Mouse (Mus musculus) lung, embryonic 14.5 days (tissue): Measurements from ENCODE around the gene Tmem182. TPM values are rescaled to one million over a fixed set of nuclear protein-coding genes. Genes with fewer than 3 reads are reported as not detected.

ENCODE experiments used
- ATAC-seq: fragments of 200-750 bp; cut with Nextera tagmentation; 2 replicates; pipeline ENCODE4 v1.8.0; 2017; ENCODE audit warnings: mild to moderate bottlenecking, moderate TSS enrichment, moderate library complexity; ENCODE audit not compliant: insufficient read depth
- DNase-seq: peaks from one replicate; pipeline ENCODE4 v3.0.0-alpha.2; 2015
- H3K27ac ChIP-seq: fragments of 300-500 bp; sonication (generic); 2 replicates; pipeline ENCODE4 v1.5.1; 2014; ENCODE audit warnings: low read depth, mild to moderate bottlenecking, moderate library complexity
- H3K27me3 ChIP-seq: fragments of 300-500 bp; sonication (generic); 2 replicates; pipeline ENCODE4 v1.6.1; 2014; ENCODE audit warnings: low read length, control low read depth; ENCODE audit not compliant: insufficient read depth
- H3K36me3 ChIP-seq: fragments of 300-500 bp; sonication (generic); 2 replicates; pipeline ENCODE4 v1.6.1; 2014; ENCODE audit warnings: control low read depth; ENCODE audit not compliant: insufficient read depth
- H3K4me1 ChIP-seq: fragments of 300-500 bp; sonication (generic); 2 replicates; pipeline ENCODE4 v1.6.1; 2014; ENCODE audit warnings: antibody characterized with exemption, control low read depth; ENCODE audit not compliant: insufficient read depth
- H3K4me2 ChIP-seq: fragments of 300-500 bp; sonication (generic); 2 replicates; pipeline ENCODE4 v1.6.1; 2014; ENCODE audit warnings: mild to moderate bottlenecking
- H3K4me3 ChIP-seq: fragments of 300-500 bp; sonication (generic); 2 replicates; pipeline ENCODE4 v1.5.1; 2014; ENCODE audit warnings: low read depth, low read length
- H3K9ac ChIP-seq: fragments of 300-500 bp; sonication (generic); 2 replicates; pipeline ENCODE4 v1.6.1; 2014
- H3K9me3 ChIP-seq: fragments of 300-500 bp; sonication (generic); 2 replicates; pipeline ENCODE4 v1.6.1; 2016; ENCODE audit warnings: low read depth, low read length, control low read depth
- CTCF ChIP-seq: IDR thresholded peaks from 2 replicates; pipeline ENCODE4 v1.5.1; 2016; ENCODE audit warnings: antibody characterized with exemption, low read depth
- WGBS: fragments of 180-500 bp; shearing (Covaris S2); extraction: QIAGEN DNeasy Blood & Tissue Kit; methylation state at CpG from one replicate; pipeline ENCODE4 v1.1.7; 2014; 5-methylcytosine and 5-hydroxymethylcytosine counted together
- polyA plus RNA-seq: library from polyadenylated mRNA; unstranded; fragments of >200 nt; fragmentation: Nextera tagmentation; extraction: Ambion mirVana; gene quantifications from 2 replicates; pipeline ENCODE4 v1.2.1, GENCODE M21; 2014

Gene Tmem182
- polyA plus RNA-seq, 1 experiment from 2014 or later = 0.25 TPM

DNA sequence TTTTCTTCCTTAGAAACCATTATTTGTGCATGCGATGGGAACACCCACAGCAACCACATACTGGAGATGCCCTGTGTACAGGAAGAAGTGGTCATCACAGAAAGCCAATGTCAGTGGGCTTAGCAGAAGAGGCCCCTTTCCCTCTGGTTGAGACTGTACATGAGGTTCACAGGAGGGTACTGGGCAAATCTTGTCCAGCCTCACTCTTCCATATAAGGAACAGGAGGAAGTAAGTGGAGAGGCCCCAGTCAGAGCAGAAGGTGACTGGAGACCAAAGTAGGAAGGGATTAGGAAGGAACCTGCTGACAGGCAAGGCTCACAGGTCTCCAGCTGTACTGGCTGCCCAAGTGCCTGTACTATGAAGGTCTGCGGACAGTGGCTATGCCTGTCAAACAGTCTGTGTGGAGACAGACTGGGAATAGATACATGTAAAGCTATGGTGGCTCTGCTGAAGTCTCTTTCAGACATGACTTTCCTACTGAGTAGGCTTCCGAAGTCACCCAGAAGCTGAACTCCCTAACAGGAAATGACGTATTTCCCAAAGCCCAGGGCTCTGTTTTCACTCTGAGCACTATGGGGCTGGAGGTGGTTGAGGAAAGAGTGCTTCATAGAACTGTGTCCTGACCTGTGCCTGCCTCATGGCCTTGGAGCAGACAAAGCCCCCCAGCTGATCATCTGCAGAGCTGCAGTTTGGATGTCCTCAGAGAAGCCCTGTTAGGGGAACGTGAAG is 35.8 kb downstream of the Tmem182 start:
- DNase-seq = no peak
- H3K9me3 ChIP-seq = no peaks in the 10 kb centered on the region
- WGBS = 73% methylated on average over 5 of the region's 5 CpGs
- no peaks in the 10 kb centered on the region for H3K4me1 ChIP-seq
- no peak overlapping the region for H3K27ac ChIP-seq
- TF ChIP-seq CTCF = no peak
- H3K9ac ChIP-seq = no peak overlapping the region
- no peak overlapping the region for H3K4me2 ChIP-seq
- no peaks in the 10 kb centered on the region for H3K27me3 ChIP-seq
- no peak for ATAC-seq
- no peaks in the 10 kb centered on the region for H3K36me3 ChIP-seq
- no peak overlapping the region for H3K4me3 ChIP-seq

DNA sequence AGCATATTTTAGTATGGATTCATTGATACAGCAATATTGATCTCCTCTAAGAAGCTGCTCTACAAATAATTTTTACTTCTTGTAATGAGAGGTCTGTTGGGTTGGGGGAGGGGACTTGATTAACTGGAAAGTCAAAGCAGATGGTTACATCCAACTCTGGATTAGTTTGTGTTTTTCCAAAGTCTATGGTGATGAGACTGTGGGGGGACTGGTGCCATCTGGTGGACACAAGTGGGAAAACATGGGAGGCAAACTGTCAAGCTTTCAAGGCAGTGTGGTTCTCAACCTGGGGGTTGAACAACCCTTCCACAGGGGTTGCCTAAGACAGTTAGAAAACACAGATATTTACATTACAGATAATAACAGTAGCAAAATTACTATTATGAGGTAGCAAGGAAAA is 39.2 kb downstream of the Tmem182 start:
- no peaks in the 10 kb centered on the region for H3K36me3 ChIP-seq
- DNase-seq (peak; percentile 77), ATAC-seq (peak; percentile 44; the same call in 1 of the 2 replicates)
- peak; percentile 87 for TF ChIP-seq CTCF
- H3K4me1 ChIP-seq = no peaks in the 10 kb centered on the region
- H3K4me3 ChIP-seq = no peak overlapping the region
- no peak overlapping the region for H3K4me2 ChIP-seq
- no peaks in the 10 kb centered on the region for H3K27me3 ChIP-seq
- no peak overlapping the region for H3K27ac ChIP-seq
- no peaks in the 10 kb centered on the region for H3K9me3 ChIP-seq
- no peak overlapping the region for H3K9ac ChIP-seq

DNA sequence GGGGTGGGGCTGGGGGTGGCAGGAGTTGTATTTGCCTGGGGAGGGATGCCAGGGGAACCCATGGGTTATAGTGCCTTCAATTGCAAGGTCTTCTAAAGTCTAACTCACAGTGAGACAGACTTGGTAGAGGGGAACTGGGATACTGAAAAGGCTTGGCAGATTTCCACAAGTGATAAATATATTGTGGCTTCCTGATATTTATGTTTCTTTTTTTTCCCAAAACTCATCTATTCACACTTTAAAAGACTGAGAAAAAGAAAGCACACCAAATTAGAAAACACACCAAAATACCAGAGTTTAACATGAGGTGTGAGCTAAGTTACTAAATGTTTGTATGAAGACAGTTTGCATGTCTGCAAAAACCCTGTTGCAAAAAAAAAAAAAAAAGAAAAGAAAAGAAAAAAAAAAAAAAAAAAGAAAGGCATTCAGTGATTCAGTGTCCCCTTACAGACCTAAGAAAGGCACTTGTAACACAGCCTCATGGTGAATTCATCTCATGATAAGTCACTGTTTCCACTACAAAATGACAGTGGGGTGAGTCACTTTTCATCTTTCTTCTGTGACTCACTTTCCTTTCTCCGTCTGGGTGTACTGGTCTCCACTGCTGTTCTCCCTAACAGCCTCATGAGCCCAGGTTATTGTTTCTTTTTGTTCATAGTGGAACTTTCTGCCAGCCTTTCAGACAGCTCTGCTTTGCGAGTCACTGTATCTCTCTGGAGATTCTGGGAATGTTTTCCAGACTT is 42.0 kb downstream of the Tmem182 start:
- no peak overlapping the region for H3K4me3 ChIP-seq
- H3K36me3 ChIP-seq = no peaks in the 10 kb centered on the region
- no peak for TF ChIP-seq CTCF
- H3K27me3 ChIP-seq = no peaks in the 10 kb centered on the region
- no peaks in the 10 kb centered on the region for H3K9me3 ChIP-seq
- WGBS = 42% methylated on average over 2 of the region's 2 CpGs
- no peak for DNase-seq
- no peaks in the 10 kb centered on the region for H3K4me1 ChIP-seq
- no peak for ATAC-seq
- H3K27ac ChIP-seq = no peak overlapping the region
- no peak overlapping the region for H3K9ac ChIP-seq
- H3K4me2 ChIP-seq = no peak overlapping the region

DNA sequence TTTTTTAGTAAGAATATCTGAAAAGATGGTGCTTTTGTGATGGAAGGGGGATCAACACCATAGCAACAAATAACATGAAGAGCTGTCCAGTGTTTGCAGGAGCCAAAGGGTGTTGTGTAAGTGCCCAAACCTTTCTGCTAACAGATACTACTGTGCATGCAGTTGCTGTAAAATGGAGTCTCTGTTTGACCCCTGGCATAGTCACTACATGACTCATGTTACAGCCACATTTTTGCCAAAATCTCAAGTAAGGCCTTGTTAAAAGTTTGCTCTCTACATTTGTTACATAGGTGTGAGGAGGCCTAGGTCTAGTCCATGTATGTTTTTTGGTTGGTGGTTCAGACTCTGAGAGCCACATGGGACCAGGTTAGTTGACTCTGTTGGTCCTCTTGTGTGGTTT is 45.9 kb downstream of the Tmem182 start:
- no peak for ATAC-seq
- TF ChIP-seq CTCF = no peak

DNA sequence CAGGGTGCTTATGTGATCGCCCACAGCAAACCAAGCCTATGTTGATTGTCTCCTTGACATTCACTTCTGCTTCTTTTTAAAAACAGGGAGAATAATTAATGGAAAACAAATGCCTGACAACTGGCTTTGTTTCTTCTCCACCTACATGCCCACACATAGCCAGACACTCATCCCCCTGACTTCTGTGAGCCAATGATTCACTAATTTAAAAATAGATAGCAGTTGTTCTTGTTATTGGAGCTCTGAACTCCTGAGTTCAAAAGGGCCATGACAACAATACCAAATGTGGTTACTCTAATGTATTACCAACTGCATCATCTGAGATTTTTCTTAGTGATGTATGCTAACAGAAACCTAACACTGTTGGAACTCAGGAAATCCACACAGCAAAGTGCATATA is 49.9 kb downstream of the Tmem182 start:
- Histone ChIP-seq H3K9me3 (no peaks in the 10 kb centered on the region), H3K4me3 (no peak overlapping the region), H3K4me1 (no peaks in the 10 kb centered on the region), H3K4me2 (no peak overlapping the region), H3K9ac (no peak overlapping the region), H3K27me3 (no peaks in the 10 kb centered on the region), H3K36me3 (no peaks in the 10 kb centered on the region), H3K27ac (no peak overlapping the region)
- no peak for DNase-seq
- no peak for TF ChIP-seq CTCF
- no peak for ATAC-seq
- whole genome bisulfite sequencing = 70% methylated on average over 1 of the region's 1 CpGs

More for the DNA sequence above, 45.9 kb downstream of the Tmem182 start:
- H3K27ac ChIP-seq = no peak overlapping the region
- H3K9ac ChIP-seq = no peak overlapping the region
- no peaks in the 10 kb centered on the region for H3K36me3 ChIP-seq
- no peak for DNase-seq
- no peaks in the 10 kb centered on the region for H3K9me3 ChIP-seq
- H3K27me3 ChIP-seq = no peaks in the 10 kb centered on the region
- no peak overlapping the region for H3K4me3 ChIP-seq
- no peaks in the 10 kb centered on the region for H3K4me1 ChIP-seq
- no peak overlapping the region for H3K4me2 ChIP-seq

DNA sequence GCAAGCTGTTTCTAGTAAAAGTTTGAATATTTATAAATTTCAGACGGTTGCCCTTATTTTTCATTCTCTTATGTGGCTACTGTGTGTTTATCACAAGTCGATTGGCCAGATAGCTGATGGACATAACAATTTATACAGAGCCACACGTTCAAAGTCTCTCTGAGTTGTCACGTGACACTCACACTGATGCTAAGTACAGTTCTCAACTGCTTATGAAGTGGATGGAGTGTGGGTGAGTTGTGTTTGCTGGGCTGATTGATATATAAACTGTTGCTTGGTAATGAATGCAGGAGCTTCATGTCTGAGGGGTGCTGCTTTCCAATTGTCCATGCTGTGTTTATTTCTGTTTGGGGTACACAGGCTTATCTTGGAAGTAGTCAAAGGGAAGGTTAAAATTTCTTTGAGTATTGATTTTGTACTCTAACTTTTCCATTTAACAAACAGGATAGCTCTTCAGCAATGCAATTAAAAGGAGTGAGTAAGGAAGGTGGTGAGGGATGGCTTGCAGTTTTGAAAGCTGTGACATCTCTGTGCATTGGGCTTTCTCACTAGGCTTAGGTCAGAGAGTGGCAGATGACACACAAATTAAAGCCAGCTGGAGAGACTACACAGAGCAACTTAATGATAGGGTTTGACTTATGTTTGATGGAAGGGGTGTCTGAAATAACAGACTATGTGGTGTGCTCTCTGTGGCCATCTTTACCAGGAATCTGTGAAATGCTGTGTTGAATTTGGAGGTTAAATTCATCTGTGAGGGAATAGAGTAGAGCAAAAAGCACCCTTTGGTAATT is 51.6 kb downstream of the Tmem182 start:
- no peak overlapping the region for H3K27ac ChIP-seq
- no peak overlapping the region for H3K4me3 ChIP-seq

DNA sequence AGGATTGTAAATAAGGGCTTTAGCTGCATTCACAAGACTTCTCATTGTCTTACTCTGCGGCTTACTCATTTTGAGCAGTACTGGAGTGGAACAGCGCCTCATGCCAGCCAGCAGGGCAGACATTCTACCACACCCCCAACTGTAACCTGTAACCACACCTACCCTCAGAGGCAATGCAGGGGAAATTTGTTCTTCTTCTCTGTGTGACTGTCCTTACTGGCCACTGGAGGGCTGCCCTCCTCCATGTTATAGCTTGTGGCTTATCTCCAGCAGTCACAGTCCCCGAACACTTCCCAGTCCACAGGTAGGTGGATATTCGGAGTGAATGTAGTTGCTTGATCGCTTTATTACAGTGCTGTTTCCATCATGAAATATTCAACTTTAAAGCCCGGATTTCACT is 59.6 kb downstream of the Tmem182 start:
- no peaks in the 10 kb centered on the region for H3K36me3 ChIP-seq
- 64% methylated on average over 6 of the region's 6 CpGs for WGBS
- no peak for ATAC-seq

More for the DNA sequence above, 51.6 kb downstream of the Tmem182 start:
- no peaks in the 10 kb centered on the region for H3K27me3 ChIP-seq
- H3K9ac ChIP-seq = no peak overlapping the region
- ATAC-seq (peak; percentile 93), DNase-seq (peak; percentile 78)
- no peak overlapping the region for H3K4me2 ChIP-seq
- no peaks in the 10 kb centered on the region for H3K4me1 ChIP-seq
- no peak for TF ChIP-seq CTCF
- no peaks in the 10 kb centered on the region for H3K9me3 ChIP-seq
- 22% methylated on average over 4 of the region's 4 CpGs for WGBS
- H3K36me3 ChIP-seq = no peaks in the 10 kb centered on the region

More for the DNA sequence above, 59.6 kb downstream of the Tmem182 start:
- no peaks in the 10 kb centered on the region for H3K4me1 ChIP-seq
- H3K4me3 ChIP-seq = no peak overlapping the region
- no peak overlapping the region for H3K9ac ChIP-seq
- H3K27me3 ChIP-seq = no peaks in the 10 kb centered on the region
- H3K9me3 ChIP-seq = no peaks in the 10 kb centered on the region
- DNase-seq = no peak
- peak; percentile 26; the same call in 1 of the 2 replicates for TF ChIP-seq CTCF
- H3K4me2 ChIP-seq = no peak overlapping the region
- no peak overlapping the region for H3K27ac ChIP-seq
